Comparison of ENCODE assay signal across 8 mouse cellular contexts in genomic region chr5:41767296-41768200, GRCm38 (mm10). TPM values are rescaled to one million over a fixed set of nuclear protein-coding genes. Genes with fewer than 3 reads are reported as not detected.
DNase-seq lines count a peak whose midpoint lies in the region; ATAC-seq and TF ChIP-seq lines count a peak whose summit lies in the region.

No protein-coding gene starts in this region.

- H3K9ac ChIP-seq in forebrain, postnatal 0 days: no peak overlapping the region
- no peak overlapping the region for H3K9ac ChIP-seq in liver, postnatal 0 days (replicated peaks)

- TF ChIP-seq POLR2A in kidney, adult 2 months (IDR thresholded peaks at IDR 0.05; ENCODE audit: low read depth, low read length): no peak

- peaks cover 3% of the 10 kb centered on the region for H3K27me3 ChIP-seq in kidney, adult 2 months (replicated peaks; ENCODE audit: control insufficient read depth, insufficient read depth, low read length)
- H3K27me3 ChIP-seq in forebrain, postnatal 0 days (ENCODE audit: insufficient read depth, low read length): peaks cover 50% of the 10 kb centered on the region
- peaks cover 59% of the 10 kb centered on the region for H3K27me3 ChIP-seq in liver, postnatal 0 days (ENCODE audit: insufficient read depth, low read length)

- ATAC-seq in forebrain, postnatal 0 days: no peak
- no peak for ATAC-seq in liver, postnatal 0 days

- H3K4me2 ChIP-seq in forebrain, postnatal 0 days (ENCODE audit: low read depth): peak overlapping the region; percentile 35; the same call in 1 of the 2 replicates
- peak overlapping the region; percentile 65 for H3K4me2 ChIP-seq in liver, postnatal 0 days (ENCODE audit: low read depth, low read length)

- H3K9me3 ChIP-seq in forebrain, postnatal 0 days (ENCODE audit: low read length): no peaks in the 10 kb centered on the region
- H3K9me3 ChIP-seq in liver, postnatal 0 days (ENCODE audit: low read length): no peaks in the 10 kb centered on the region

- no peak overlapping the region for H3K27ac ChIP-seq in kidney, adult 2 months (ENCODE audit: insufficient read depth, low read depth, low read length)
- H3K27ac ChIP-seq in forebrain, postnatal 0 days (ENCODE audit: low read depth, low read length): no peak overlapping the region
- no peak overlapping the region for H3K27ac ChIP-seq in liver, postnatal 0 days (ENCODE audit: low read depth)

- WGBS in kidney, adult 2 months: 8% methylated on average over 33 of the region's 33 CpGs
- WGBS in forebrain, postnatal 0 days: 6% methylated on average over 33 of the region's 33 CpGs
- 2% methylated on average over 33 of the region's 33 CpGs for WGBS in liver, postnatal 0 days (ENCODE audit: insufficient replicate concordance)

- no peak for TF ChIP-seq EP300 in liver, postnatal 0 days (IDR thresholded peaks at IDR 0.05; ENCODE audit: low read depth)

- DNase-seq in kidney, adult 18-20 months: peak; percentile 21
- DNase-seq in kidney, adult 2 months: no peak
- DNase-seq in MN1 (ENCODE audit: low spot score): peak; percentile 19
- DNase-seq in forebrain, postnatal 0 days: peak; percentile 33
- peak; percentile 22 for DNase-seq in liver, postnatal 0 days
- no peak for DNase-seq in gastrocnemius, adult 18-20 months (ENCODE audit: low spot score)
- DNase-seq in frontal cortex, postnatal 25 days (ENCODE audit: low spot score in 2 of 2): no peak
- DNase-seq in lung, postnatal 25 days (ENCODE audit: low spot score): no peak

- no peak for TF ChIP-seq CTCF in kidney, adult 2 months (conservative IDR thresholded peaks at IDR 0.05; ENCODE audit: insufficient read depth, insufficient read length, low read depth, low read length)
- no peak for TF ChIP-seq CTCF in forebrain, postnatal 0 days (IDR thresholded peaks at IDR 0.05; ENCODE audit: low read depth)
- no peak for TF ChIP-seq CTCF in liver, postnatal 0 days (IDR thresholded peaks at IDR 0.05; ENCODE audit: low read depth)

- no peaks in the 10 kb centered on the region for H3K36me3 ChIP-seq in kidney, adult 2 months (ENCODE audit: control insufficient read depth, insufficient read depth, low read length)
- H3K36me3 ChIP-seq in forebrain, postnatal 0 days (ENCODE audit: insufficient read depth): no peaks in the 10 kb centered on the region
- H3K36me3 ChIP-seq in liver, postnatal 0 days (replicated peaks; ENCODE audit: insufficient read depth, low read length): no peaks in the 10 kb centered on the region

- no peak overlapping the region for H3K4me3 ChIP-seq in kidney, adult 2 months (ENCODE audit: insufficient read depth, low read depth, low read length)
- peak overlapping the region; percentile 24; the same call in 1 of the 2 replicates for H3K4me3 ChIP-seq in forebrain, postnatal 0 days (ENCODE audit: low read depth, low read length)
- H3K4me3 ChIP-seq in liver, postnatal 0 days (ENCODE audit: low read depth, low read length): peak overlapping the region; percentile 49

- no peaks in the 10 kb centered on the region for H3K4me1 ChIP-seq in kidney, adult 2 months (ENCODE audit: control insufficient read depth, insufficient read depth, low read length)
- no peaks in the 10 kb centered on the region for H3K4me1 ChIP-seq in forebrain, postnatal 0 days (ENCODE audit: insufficient read depth)
- H3K4me1 ChIP-seq in liver, postnatal 0 days (ENCODE audit: insufficient read depth): no peaks in the 10 kb centered on the region

RNA-seq across cellular contexts. Expression of gene Nkx3-2, which starts 3.2 kb away (rescaled TPM):
- not detected in 2 replicates for polyA plus RNA-seq in kidney, adult 2 months (2012; rRNA removed)
- total RNA-seq in forebrain, postnatal 0 days (2014; rRNA removed): not detected in 2 replicates
- not detected in 2 replicates for polyA plus RNA-seq in forebrain, postnatal 0 days (2015; fragmentation: Nextera tagmentation; extraction: Ambion mirVana)
- not detected in 2 replicates for polyA plus RNA-seq in liver, postnatal 0 days (2015; fragmentation: Nextera tagmentation; extraction: Ambion mirVana)
- total RNA-seq in gastrocnemius, adult 18-20 months (2021): not detected

RNA-seq across cellular contexts. Expression of gene Rab28, which starts 59.6 kb away (rescaled TPM):
- 26.5 and 27.2 TPM in 2 replicates for polyA plus RNA-seq in kidney, adult 2 months (2012; rRNA removed)
- 59.5 and 63.6 TPM in 2 replicates for total RNA-seq in forebrain, postnatal 0 days (2014; rRNA removed)
- 40.5 and 48.5 TPM in 2 replicates for polyA plus RNA-seq in forebrain, postnatal 0 days (2015; fragmentation: Nextera tagmentation; extraction: Ambion mirVana)
- 22.5 and 25.9 TPM in 2 replicates for polyA plus RNA-seq in liver, postnatal 0 days (2015; fragmentation: Nextera tagmentation; extraction: Ambion mirVana)
- total RNA-seq in gastrocnemius, adult 18-20 months (2021): 10 to 100 TPM; 85.9 to 91.7 TPM

Comparison
In these comparisons a context has a peak if more than half of its experiments do, and no peak if none do; other contexts are left out.
1. DNase-seq: peak in kidney, adult 18-20 months (single experiment), MN1 (single experiment), forebrain, postnatal 0 days (single experiment) and liver, postnatal 0 days (single experiment); none in kidney, adult 2 months (single experiment), gastrocnemius, adult 18-20 months (single experiment), frontal cortex, postnatal 25 days (0 of 2) and lung, postnatal 25 days (single experiment).